Mouse (Mus musculus) lung, adult 2 months (tissue): ENCODE results near the gene Dmac2. TPM values are rescaled to one million over a fixed set of nuclear protein-coding genes. Genes with fewer than 3 reads are reported as not detected.
"Not testable (repeated sequence)": the region's sequence is repeated elsewhere in the genome, so short reads cannot be mapped to it uniquely, and the experiment has no call there.

Experiments
- DNase-seq: peaks from one replicate; pipeline ENCODE4 v3.0.0; 2022
- H3K4me1 ChIP-seq: fragments of 200-500 bp; 2 replicates; pipeline ENCODE4 v1.6.1; 2011; ENCODE audit warnings: low read length; ENCODE audit not compliant: control insufficient read depth, insufficient read depth
- H3K4me3 ChIP-seq: fragments of 200-500 bp; replicated peaks from 2 replicates; pipeline ENCODE3; 2011; ENCODE audit warnings: low read depth, mild to moderate bottlenecking, control low read depth, low read length; ENCODE audit errors: extremely low read depth
- CTCF ChIP-seq: fragments of 200-500 bp; IDR thresholded peaks from 2 replicates; pipeline ENCODE4 v1.5.1; 2011; ENCODE audit warnings: mild to moderate bottlenecking, low read length, control low read depth; ENCODE audit not compliant: insufficient read depth
- POLR2A ChIP-seq: fragments of 200-500 bp; IDR thresholded peaks from 2 replicates; pipeline ENCODE4 v1.6.1; 2011; ENCODE audit warnings: low read depth, mild to moderate bottlenecking, control low read depth, low read length, borderline replicate concordance; ENCODE audit errors: extremely low read depth
- WGBS: fragments of 180-500 bp; shearing (Covaris S2); methylation state at CpG from one replicate; pipeline ENCODE4 v1.1.7; 2018; 5-methylcytosine and 5-hydroxymethylcytosine counted together
- polyA plus RNA-seq: library from polyadenylated mRNA; depleted of rRNA; stranded (reverse); fragments of >200 nt; gene quantifications from 2 replicates; pipeline ENCODE4 v1.2.3, GENCODE M21; 2012; rRNA removed

The Dmac2 gene
- 36.3 and 40.9 TPM in 2 replicates for polyA plus RNA-seq

GRCm38 (mm10) chr7:25618865-25619721 lies at the start of gene Dmac2:
Gene Dmac2 (plus strand): TSS chr7:25619414.
- WGBS, result under 1% methylated on average over 53 of the region's 53 CpGs
- H3K4me3 ChIP-seq, result peak within 1 kb of the TSS; percentile 48
- no peaks in the 10 kb centered on the region for H3K4me1 ChIP-seq
- DNase-seq, result peak; percentile 93
- peak; percentile 80; the same call in 1 of the 2 replicates for TF ChIP-seq POLR2A
- TF ChIP-seq CTCF, result no peak

GRCm38 (mm10) chr7:25573806-25574205 lies 45.4 kb upstream of the Dmac2 start:
- WGBS, result 64% methylated on average over 5 of the region's 5 CpGs
- DNase-seq, H3K4me1 ChIP-seq, H3K4me3 ChIP-seq: not testable (repeated sequence)

GRCm38 (mm10) chr7:25575105-25575504 lies 44.1 kb upstream of the Dmac2 start:
- Histone ChIP-seq H3K4me1 (no peaks in the 10 kb centered on the region), H3K4me3 (no peak overlapping the region)
- TF ChIP-seq POLR2A (no peak), CTCF (no peak)
- 71% methylated on average over 5 of the region's 5 CpGs for WGBS
- DNase-seq, result no peak

- 16% methylated on average over 8 of the region's 8 CpGs for WGBS
- TF ChIP-seq CTCF, result no peak
- DNase-seq, result no peak
Observed at GRCm38 (mm10) chr7:25575870-25576269, 43.3 kb upstream of the Dmac2 start.

GRCm38 (mm10) chr7:25576308-25576707 lies 42.9 kb upstream of the Dmac2 start:
- DNase-seq, H3K4me1 ChIP-seq, H3K4me3 ChIP-seq: not testable (repeated sequence)
- WGBS, result 25% methylated on average over 6 of the region's 6 CpGs

More at GRCm38 (mm10) chr7:25575870-25576269, 43.3 kb upstream of the Dmac2 start:
- Histone ChIP-seq H3K4me1 (no peaks in the 10 kb centered on the region), H3K4me3 (no peak overlapping the region)

- not testable (repeated sequence) for H3K4me1 ChIP-seq, H3K4me3 ChIP-seq, DNase-seq
- 46% methylated on average over 14 of the region's 14 CpGs for WGBS
Observed at GRCm38 (mm10) chr7:25576793-25577437, 42.3 kb upstream of the Dmac2 start.

GRCm38 (mm10) chr7:25579441-25579840 lies 39.8 kb upstream of the Dmac2 start:
- Histone ChIP-seq H3K4me1 (no peaks in the 10 kb centered on the region), H3K4me3 (no peak overlapping the region)
- TF ChIP-seq POLR2A, result no peak
- no peak for DNase-seq
- WGBS, result 79% methylated on average over 10 of the region's 10 CpGs

- Histone ChIP-seq H3K4me3 (no peak overlapping the region), H3K4me1 (no peaks in the 10 kb centered on the region)
- TF ChIP-seq CTCF, result no peak
- no peak for TF ChIP-seq POLR2A
- no peak for DNase-seq
- WGBS, result 85% methylated on average over 15 of the region's 15 CpGs
Observed at GRCm38 (mm10) chr7:25582301-25582810, 36.9 kb upstream of the Dmac2 start.

GRCm38 (mm10) chr7:25584651-25585050 lies 34.6 kb upstream of the Dmac2 start:
- no peak for DNase-seq
- no peak for TF ChIP-seq CTCF
- TF ChIP-seq POLR2A, result no peak
- Histone ChIP-seq H3K4me3 (no peak overlapping the region), H3K4me1 (no peaks in the 10 kb centered on the region)
- 69% methylated on average over 5 of the region's 5 CpGs for WGBS
